Mouse (Mus musculus) hindlimb bud, embryonic 11.5 days (tissue): Measurements from ENCODE around the gene Lamtor2.

Source experiments
- DNase-seq: peaks from one replicate; pipeline ENCODE4 v3.0.0-alpha.2; 2012; ENCODE audit warnings: low read depth, low spot score; ENCODE audit errors: extremely low spot score

Lamtor2 gene

GRCm38 (mm10) chr3:88543651-88544410 lies 9.0 kb downstream of the Lamtor2 start:
- no peak for DNase-seq

GRCm38 (mm10) chr3:88543174-88543573 lies 9.7 kb downstream of the Lamtor2 start:
- DNase-seq: no peak

- DNase-seq: no peak
Observed at GRCm38 (mm10) chr3:88542486-88542885, 10.4 kb downstream of the Lamtor2 start.

- DNase-seq: no peak
Observed at GRCm38 (mm10) chr3:88541622-88542401, 11.1 kb downstream of the Lamtor2 start.

- DNase-seq: no peak
Observed at GRCm38 (mm10) chr3:88540085-88540484, 12.8 kb downstream of the Lamtor2 start.

- no peak for DNase-seq
Observed at GRCm38 (mm10) chr3:88539397-88539796, 13.5 kb downstream of the Lamtor2 start.

GRCm38 (mm10) chr3:88538271-88539145 lies 14.4 kb downstream of the Lamtor2 start:
- no peak for DNase-seq

GRCm38 (mm10) chr3:88537146-88537545 lies 15.7 kb downstream of the Lamtor2 start:
- DNase-seq: no peak

GRCm38 (mm10) chr3:88536103-88536930 lies 16.6 kb downstream of the Lamtor2 start:
- no peak for DNase-seq

GRCm38 (mm10) chr3:88535527-88535926 lies 17.3 kb downstream of the Lamtor2 start:
- DNase-seq: no peak

- no peak for DNase-seq
Observed at GRCm38 (mm10) chr3:88535005-88535404, 17.9 kb downstream of the Lamtor2 start.

GRCm38 (mm10) chr3:88533706-88534105 lies 19.2 kb downstream of the Lamtor2 start:
- no peak for DNase-seq

- DNase-seq: no peak
Observed at GRCm38 (mm10) chr3:88532689-88533511, 20.0 kb downstream of the Lamtor2 start.

- DNase-seq: no peak
Observed at GRCm38 (mm10) chr3:88532299-88532674, 20.6 kb downstream of the Lamtor2 start, which contains the start of gene Mex3a. Mex3a (plus strand) TSS chr3:88532395.

- DNase-seq: no peak
Observed at GRCm38 (mm10) chr3:88531348-88532298, 21.3 kb downstream of the Lamtor2 start.

- DNase-seq: no peak
Observed at GRCm38 (mm10) chr3:88530082-88530864, 22.6 kb downstream of the Lamtor2 start.

- DNase-seq: no peak
Observed at GRCm38 (mm10) chr3:88529204-88530000, 23.5 kb downstream of the Lamtor2 start.
